Mouse (Mus musculus) MEL (cell line): Measurements from ENCODE around the gene Ccdc194. TPM values are rescaled to one million over a fixed set of nuclear protein-coding genes. Genes with fewer than 3 reads are reported as not detected.

Source experiments
- DNase-seq: peaks from one replicate; pipeline ENCODE4 v3.0.0; 2011; ENCODE audit warnings: low read depth, low spot score
- H3K27ac ChIP-seq: 2 replicates; pipeline ENCODE4 v1.5.1; 2012; ENCODE audit warnings: low read depth, mild to moderate bottlenecking, control low read depth, low read length, moderate library complexity; ENCODE audit not compliant: control insufficient read depth
- H3K27me3 ChIP-seq, 2 experiments: fragments of 150-350 bp in 1 of 2; sonication (generic) in 1 of 2; 2 replicates each; pipeline ENCODE4 v1.6.1; 2012; ENCODE audit warnings: low read length in 2 of 2, mild to moderate bottlenecking in 2 of 2, improper control_type of control experiment in 1 of 2, moderate library complexity in 1 of 2; ENCODE audit not compliant: insufficient read depth in 2 of 2, control insufficient read depth in 1 of 2
- H3K36me3 ChIP-seq, 2 experiments: 2 replicates each; pipeline ENCODE4 v1.6.1; 2012 to 2014; ENCODE audit warnings: low read length in 2 of 2, improper control_type of control experiment in 1 of 2, inconsistent platforms in 1 of 2, mild to moderate bottlenecking in 1 of 2; ENCODE audit not compliant: insufficient read depth in 2 of 2, control insufficient read depth in 1 of 2
- H3K4me1 ChIP-seq, 2 experiments: fragments of 150-350 bp in 1 of 2; sonication (generic) in 1 of 2; 2 replicates each; pipeline ENCODE4 v1.6.1; 2012; ENCODE audit warnings: low read length in 2 of 2, improper control_type of control experiment in 1 of 2, mild to moderate bottlenecking in 1 of 2; ENCODE audit not compliant: insufficient read depth in 2 of 2, control insufficient read depth in 1 of 2
- H3K4me3 ChIP-seq, 2 experiments: fragments of 150-350 bp in 1 of 2; sonication (generic) in 1 of 2; 2 replicates each; pipeline ENCODE4 v1.5.1; 2012; ENCODE audit warnings: low read depth in 2 of 2, low read length in 2 of 2, mild to moderate bottlenecking in 2 of 2, moderate library complexity in 2 of 2, control low read depth in 1 of 2, improper control_type of control experiment in 1 of 2; ENCODE audit not compliant: control insufficient read depth in 1 of 2, insufficient read depth in 1 of 2
- H3K79me2 ChIP-seq: 2 replicates; pipeline ENCODE4 v1.6.1; 2012; ENCODE audit warnings: mild to moderate bottlenecking, low read length, moderate library complexity; ENCODE audit not compliant: control insufficient read depth, poor library complexity, insufficient read depth
- H3K9ac ChIP-seq: 2 replicates; pipeline ENCODE4 v1.6.1; 2012; ENCODE audit warnings: low read depth, mild to moderate bottlenecking, control low read depth, low read length, moderate library complexity; ENCODE audit not compliant: control insufficient read depth, poor library complexity, severe bottlenecking
- H3K9me3 ChIP-seq: fragments of 150-350 bp; sonication (generic); replicated peaks from 2 replicates; pipeline ENCODE4 v1.6.1; 2012; ENCODE audit warnings: mild to moderate bottlenecking, low read length, improper control_type of control experiment, moderate library complexity; ENCODE audit not compliant: insufficient read depth
- CTCF ChIP-seq, 3 experiments: IDR thresholded peaks in 2 of 3; conservative IDR thresholded peaks in 1 of 3; 2 replicates each; pipeline ENCODE4 v1.5.1; 2011 to 2012; ENCODE audit warnings: low read length in 3 of 3, low read depth in 2 of 3, mild to moderate bottlenecking in 2 of 3, improper control_type of control experiment in 1 of 3, inconsistent platforms in 1 of 3, mixed read lengths in 1 of 3, moderate library complexity in 1 of 3; ENCODE audit not compliant: control insufficient read depth in 1 of 3, insufficient read depth in 1 of 3, poor library complexity in 1 of 3, severe bottlenecking in 1 of 3
- E2F4 ChIP-seq: IDR thresholded peaks from 2 replicates; pipeline ENCODE4 v1.6.1; 2011; ENCODE audit warnings: low read depth, low read length, improper control_type of control experiment, borderline replicate concordance
- ELF1 ChIP-seq: IDR thresholded peaks from 2 replicates; pipeline ENCODE4 v1.6.1; 2014; ENCODE audit warnings: low read depth, mild to moderate bottlenecking, inconsistent platforms, low read length, improper control_type of control experiment, moderate library complexity
- ETS1 ChIP-seq: IDR thresholded peaks from 2 replicates; pipeline ENCODE4 v1.6.1; 2012; ENCODE audit warnings: low read depth, mild to moderate bottlenecking, inconsistent platforms, low read length, improper control_type of control experiment, moderate library complexity
- MEF2A ChIP-seq: IDR thresholded peaks from 2 replicates; pipeline ENCODE4 v1.6.1; 2014; ENCODE audit warnings: low read depth, mild to moderate bottlenecking, inconsistent platforms, low read length, improper control_type of control experiment; ENCODE audit not compliant: poor library complexity, insufficient replicate concordance, severe bottlenecking; ENCODE audit errors: extremely low read depth
- MXI1 ChIP-seq: IDR thresholded peaks from 2 replicates; pipeline ENCODE4 v1.6.1; 2011; ENCODE audit warnings: mild to moderate bottlenecking, low read depth, low read length, improper control_type of control experiment
- NELFE ChIP-seq: IDR thresholded peaks from 2 replicates; pipeline ENCODE4 v1.6.1; 2011; ENCODE audit warnings: low read depth, low read length, improper control_type of control experiment
- NRF1 ChIP-seq: IDR thresholded peaks from 2 replicates; pipeline ENCODE4 v1.6.1; 2014; ENCODE audit warnings: low read depth, mild to moderate bottlenecking, inconsistent platforms, low read length, improper control_type of control experiment, moderate library complexity; ENCODE audit not compliant: poor library complexity, insufficient read depth, severe bottlenecking
- POLR2A ChIP-seq, 2 experiments: IDR thresholded peaks; 2 replicates each; pipeline ENCODE4 v1.6.1; 2011 to 2012; ENCODE audit warnings: low read length in 2 of 2, mild to moderate bottlenecking in 2 of 2, control low read depth in 1 of 2, improper control_type of control experiment in 1 of 2, low read depth in 1 of 2, moderate library complexity in 1 of 2; ENCODE audit not compliant: control insufficient read depth in 1 of 2, insufficient read depth in 1 of 2, poor library complexity in 1 of 2
- POLR2AphosphoS2 ChIP-seq: IDR thresholded peaks from 2 replicates; pipeline ENCODE4 v1.6.1; 2011; ENCODE audit warnings: low read length, improper control_type of control experiment
- SIN3A ChIP-seq: IDR thresholded peaks from 2 replicates; pipeline ENCODE4 v1.6.1; 2012; ENCODE audit warnings: low read length, improper control_type of control experiment, inconsistent platforms
- TAL1 ChIP-seq: IDR thresholded peaks from 2 replicates; pipeline ENCODE4 v1.6.1; 2012; ENCODE audit warnings: mild to moderate bottlenecking, inconsistent platforms, low read length, moderate library complexity, mixed read lengths
- TBP ChIP-seq: IDR thresholded peaks from 2 replicates; pipeline ENCODE4 v1.8.0; 2011; ENCODE audit warnings: low read depth, low read length, improper control_type of control experiment
- TCF12 ChIP-seq: IDR thresholded peaks from 2 replicates; pipeline ENCODE4 v1.6.1; 2014; ENCODE audit warnings: low read depth, mild to moderate bottlenecking, inconsistent platforms, low read length, improper control_type of control experiment, moderate library complexity
- USF1 ChIP-seq: IDR thresholded peaks from 2 replicates; pipeline ENCODE4 v1.6.1; 2014; ENCODE audit warnings: low read depth, mild to moderate bottlenecking, inconsistent platforms, low read length, improper control_type of control experiment, moderate library complexity
- ZKSCAN1 ChIP-seq: IDR thresholded peaks from 2 replicates; pipeline ENCODE4 v1.6.1; 2012; ENCODE audit warnings: low read depth, mild to moderate bottlenecking, inconsistent platforms, low read length, improper control_type of control experiment, moderate library complexity
- ZMIZ1 ChIP-seq: IDR thresholded peaks from 2 replicates; pipeline ENCODE4 v1.6.1; 2012; ENCODE audit warnings: low read depth, mild to moderate bottlenecking, inconsistent platforms, low read length, improper control_type of control experiment, moderate library complexity
- polyA plus RNA-seq, 2 experiments: library from polyadenylated mRNA; stranded (reverse) in 1 of 2; unstranded in 1 of 2; fragments of >175 nt in 1 of 2; fragments of >200 nt in 1 of 2; gene quantifications; 2 replicates each; pipeline versions ENCODE4 v1.2.1 to v1.2.4; 2012; ENCODE audit warnings: low replicate concordance in 2 of 2, low read depth in 1 of 2; ENCODE audit not compliant: insufficient read length in 2 of 2, insufficient read depth in 1 of 2, missing spikeins in 1 of 2
- total RNA-seq: library from RNA; depleted of rRNA; stranded (reverse); fragments of 300-350 nt; gene quantifications from 2 replicates; pipeline ENCODE4 v1.2.3, GENCODE M21; 2012

Gene Ccdc194
- total and polyA plus RNA-seq, 3 experiments, result not detected

- H3K4me3 ChIP-seq, result no peak overlapping the region
- TF ChIP-seq NRF1 (no peak), POLR2A (IDR thresholded peaks at IDR 0.05; ENCODE audit: control insufficient read depth in 1 of 2, insufficient read depth in 1 of 2, low read depth in 1 of 2, low read length in 2 of 2, poor library complexity in 1 of 2) (no peak), CTCF (IDR thresholded peaks at IDR 0.05 in 2 of 3, conservative IDR thresholded peaks at IDR 0.05 in 1 of 3; ENCODE audit: control insufficient read depth in 1 of 3, insufficient read depth in 1 of 3, low read depth in 2 of 3, low read length in 3 of 3, poor library complexity in 1 of 3, severe bottlenecking in 1 of 3) (no peak), ZKSCAN1 (no peak), MXI1 (no peak), USF1 (no peak)
- H3K27me3 ChIP-seq, result no peaks in the 10 kb centered on the region
- H3K9me3 ChIP-seq, result no peaks in the 10 kb centered on the region
- H3K36me3 ChIP-seq, result peaks cover 0 to 8% of the 10 kb centered on the region in 2 experiments; a peak in 1 of 4 replicates
- DNase-seq, result no peak
- no peak overlapping the region for H3K9ac ChIP-seq
- H3K79me2 ChIP-seq, result peaks cover 19% of the 10 kb centered on the region
- no peak overlapping the region for H3K27ac ChIP-seq
- H3K4me1 ChIP-seq, result peaks cover 0 to 14% of the 10 kb centered on the region in 2 experiments; a peak in 2 of 4 replicates
Measured at GRCm38 (mm10) chr8:71471861-71472260, 53.6 kb downstream of the Ccdc194 start.

GRCm38 (mm10) chr8:71470913-71471255 is 54.6 kb downstream of the Ccdc194 start:
- Histone ChIP-seq H3K36me3 (peaks cover 0 to 8% of the 10 kb centered on the region in 2 experiments; a peak in 1 of 4 replicates), H3K9ac (no peak overlapping the region), H3K27me3 (no peaks in the 10 kb centered on the region), H3K4me1 (peaks cover 0 to 17% of the 10 kb centered on the region in 2 experiments; a peak in 2 of 4 replicates), H3K79me2 (peaks cover 17% of the 10 kb centered on the region), H3K9me3 (no peaks in the 10 kb centered on the region), H3K4me3 (no peak overlapping the region), H3K27ac (no peak overlapping the region)
- no peak for TF ChIP-seq MEF2A
- TF ChIP-seq ELF1, result no peak
- no peak for TF ChIP-seq NELFE
- no peak for TF ChIP-seq TBP
- TF ChIP-seq E2F4, result no peak
- TF ChIP-seq ZMIZ1, result no peak
- TF ChIP-seq TCF12, result no peak
- no peak for TF ChIP-seq TAL1
- no peak for TF ChIP-seq POLR2AphosphoS2
- TF ChIP-seq NRF1, result no peak
- no peak for TF ChIP-seq SIN3A
- TF ChIP-seq ETS1, result no peak
- no peak for DNase-seq
